Mouse (Mus musculus): ENCODE measurements around the gene Tgm4. TPM values are rescaled to one million over a fixed set of nuclear protein-coding genes. Genes with fewer than 3 reads are reported as not detected.

Tgm4 gene
- polyA plus RNA-seq, 1 experiment from 2014 or later = 0.68 TPM

- DNase-seq (ENCODE audit: low spot score) = no peak
- H3K9me3 ChIP-seq (replicated peaks) = no peaks in the 10 kb centered on the region
- peaks cover 32% of the 10 kb centered on the region for H3K4me1 ChIP-seq
- H3K27me3 ChIP-seq (ENCODE audit: low read depth, poor library complexity, severe bottlenecking) = no peaks in the 10 kb centered on the region
- H3K27ac ChIP-seq (replicated peaks) = peak overlapping the region; percentile 98
- H3K36me3 ChIP-seq = peaks cover 31% of the 10 kb centered on the region
- WGBS = 80% methylated on average over 6 of the region's 6 CpGs
- H3K4me3 ChIP-seq = peak overlapping the region; percentile 96
Measured at GRCm38 (mm10) chr9:123113931-123114330, 79.4 kb downstream of the Tgm4 start.

GRCm38 (mm10) chr9:123115566-123115965 lies 81.0 kb downstream of the Tgm4 start:
- no peaks in the 10 kb centered on the region for H3K27me3 ChIP-seq (ENCODE audit: low read depth, poor library complexity, severe bottlenecking)
- H3K4me3 ChIP-seq = no peak overlapping the region
- no peak overlapping the region for H3K27ac ChIP-seq (replicated peaks)
- DNase-seq (ENCODE audit: low spot score) = no peak
- no peaks in the 10 kb centered on the region for H3K9me3 ChIP-seq (replicated peaks)
- WGBS = 97% methylated on average over 1 of the region's 1 CpGs
- H3K36me3 ChIP-seq = peaks cover 48% of the 10 kb centered on the region
- peaks cover 32% of the 10 kb centered on the region for H3K4me1 ChIP-seq

Other genes with a start within 250 kb of the Tgm4 start
- gene Tcaim, start 229.2 kb upstream of the Tgm4 start, polyA plus RNA-seq (2016; fragmentation: Nextera tagmentation; extraction: Ambion mirVana) = 4.6 and 5.8 TPM in 2 replicates
- gene Gm35549, start 190.7 kb upstream of the Tgm4 start, polyA plus RNA-seq (2016; fragmentation: Nextera tagmentation; extraction: Ambion mirVana) = 0.32 TPM in 1 of 2 replicates, not detected in the other
- gene Zfp445, start 168.7 kb upstream of the Tgm4 start, polyA plus RNA-seq (2016; fragmentation: Nextera tagmentation; extraction: Ambion mirVana) = 69.5 and 88.0 TPM in 2 replicates
- 3.6 and 4.6 TPM in 2 replicates for gene Zkscan7, start 149.0 kb upstream of the Tgm4 start, polyA plus RNA-seq (2016; fragmentation: Nextera tagmentation; extraction: Ambion mirVana)
- gene Zfp105, start 111.7 kb upstream of the Tgm4 start, polyA plus RNA-seq (2016; fragmentation: Nextera tagmentation; extraction: Ambion mirVana) = 33.1 and 35.9 TPM in 2 replicates
- gene 1110059G10Rik, start 83.7 kb upstream of the Tgm4 start, polyA plus RNA-seq (2016; fragmentation: Nextera tagmentation; extraction: Ambion mirVana) = 22.8 and 23.4 TPM in 2 replicates
- 88.7 and 88.9 TPM in 2 replicates for gene Kif15, start 83.7 kb upstream of the Tgm4 start, polyA plus RNA-seq (2016; fragmentation: Nextera tagmentation; extraction: Ambion mirVana)
- 18.6 and 20.3 TPM in 2 replicates for gene Tmem42, start 13.4 kb upstream of the Tgm4 start, polyA plus RNA-seq (2016; fragmentation: Nextera tagmentation; extraction: Ambion mirVana)
- gene Zdhhc3, start 78.5 kb downstream of the Tgm4 start, polyA plus RNA-seq (2016; fragmentation: Nextera tagmentation; extraction: Ambion mirVana) = 79.2 and 81.9 TPM in 2 replicates
- gene Exosc7, start 78.5 kb downstream of the Tgm4 start, polyA plus RNA-seq (2016; fragmentation: Nextera tagmentation; extraction: Ambion mirVana) = 138 and 157 TPM in 2 replicates
- gene Clec3b, start 116.2 kb downstream of the Tgm4 start, polyA plus RNA-seq (2016; fragmentation: Nextera tagmentation; extraction: Ambion mirVana) = 0.20 TPM in 1 of 2 replicates, not detected in the other
- 0.47 and 0.48 TPM in 2 replicates for gene Cdcp1, start 181.3 kb downstream of the Tgm4 start, polyA plus RNA-seq (2016; fragmentation: Nextera tagmentation; extraction: Ambion mirVana)
- 4.8 and 5.4 TPM in 2 replicates for gene Tmem158, start 226.0 kb downstream of the Tgm4 start, polyA plus RNA-seq (2016; fragmentation: Nextera tagmentation; extraction: Ambion mirVana)

All from midbrain, embryonic 10.5 days (tissue).